Mouse (Mus musculus): ENCODE results near the gene Vmn1r114. TPM values are rescaled to one million over a fixed set of nuclear protein-coding genes. Genes with fewer than 3 reads are reported as not detected.
"Not testable (repeated sequence)": the region's sequence is repeated elsewhere in the genome, so short reads cannot be mapped to it uniquely, and the experiment has no call there.

Vmn1r114 gene
- not detected in 2 replicates for polyA plus RNA-seq (2015; fragmentation: Nextera tagmentation; extraction: Ambion mirVana)

DNA sequence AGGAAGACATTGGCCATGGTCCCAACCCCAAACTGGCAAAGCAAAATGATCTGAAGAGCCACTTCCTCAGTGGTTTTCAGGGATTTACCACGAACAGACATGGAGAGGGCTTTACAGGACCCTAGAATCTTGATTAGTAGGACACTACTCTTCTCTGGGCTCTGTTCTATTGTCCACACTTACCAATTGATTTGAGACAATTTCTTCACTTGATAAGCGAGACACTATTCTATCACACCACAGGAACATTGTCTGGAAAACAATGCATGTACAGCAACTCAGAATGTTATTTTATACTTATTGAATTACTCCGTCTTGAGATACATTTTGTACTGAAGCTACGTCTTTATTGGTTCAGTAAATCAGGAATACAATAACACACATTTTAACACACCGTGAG lies at the start of gene Vmn1r114:
Gene Vmn1r114 (minus strand): TSS at position 101 of the 400 bp plus-strand sequence.
- no CpG with 5 or more reads among the region's 5 CpGs for WGBS
- not testable (repeated sequence) for H3K27me3 ChIP-seq (ENCODE audit: insufficient read depth, low read length); H3K36me3 ChIP-seq (ENCODE audit: insufficient read depth, low read length); H3K27ac ChIP-seq (ENCODE audit: low read length); H3K9ac ChIP-seq (replicated peaks; ENCODE audit: low read length); H3K4me3 ChIP-seq (ENCODE audit: low read length); H3K4me1 ChIP-seq (ENCODE audit: insufficient read depth, low read length); H3K9me3 ChIP-seq (ENCODE audit: low read length); ATAC-seq (ENCODE audit: low FRiP score, low TSS enrichment); H3K4me2 ChIP-seq (replicated peaks; ENCODE audit: low read depth, low read length)

DNA sequence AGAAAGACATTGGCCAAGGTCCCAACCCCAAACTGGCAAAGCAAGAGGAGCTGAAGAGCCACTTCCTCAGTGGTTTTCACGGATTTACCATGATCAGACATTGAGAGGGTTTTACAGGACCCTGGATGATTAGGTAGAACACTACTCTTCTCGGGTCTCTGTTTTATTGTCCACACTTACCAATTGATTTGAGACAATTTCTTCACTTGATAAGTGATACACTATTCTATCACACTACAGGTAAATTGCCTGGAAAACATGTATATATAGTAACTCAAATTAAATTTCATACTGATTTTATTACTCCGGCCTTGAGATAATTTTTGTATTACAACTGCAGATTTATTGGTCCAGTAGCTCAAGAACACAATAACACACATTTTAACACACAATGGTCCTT lies 32.9 kb upstream of the Vmn1r114 start, which contains the start of gene Vmn1r115:
Gene Vmn1r115 (minus strand): TSS at position 101 of the 400 bp plus-strand sequence.
- not testable (repeated sequence) for H3K9ac ChIP-seq (replicated peaks; ENCODE audit: low read length); H3K4me1 ChIP-seq (ENCODE audit: insufficient read depth, low read length); H3K27ac ChIP-seq (ENCODE audit: low read length); H3K4me3 ChIP-seq (ENCODE audit: low read length); H3K9me3 ChIP-seq (ENCODE audit: low read length); ATAC-seq (ENCODE audit: low FRiP score, low TSS enrichment); H3K4me2 ChIP-seq (replicated peaks; ENCODE audit: low read depth, low read length); H3K27me3 ChIP-seq (ENCODE audit: insufficient read depth, low read length); H3K36me3 ChIP-seq (ENCODE audit: insufficient read depth, low read length)
- WGBS, result 86% methylated on average over 1 of the region's 3 CpGs

DNA sequence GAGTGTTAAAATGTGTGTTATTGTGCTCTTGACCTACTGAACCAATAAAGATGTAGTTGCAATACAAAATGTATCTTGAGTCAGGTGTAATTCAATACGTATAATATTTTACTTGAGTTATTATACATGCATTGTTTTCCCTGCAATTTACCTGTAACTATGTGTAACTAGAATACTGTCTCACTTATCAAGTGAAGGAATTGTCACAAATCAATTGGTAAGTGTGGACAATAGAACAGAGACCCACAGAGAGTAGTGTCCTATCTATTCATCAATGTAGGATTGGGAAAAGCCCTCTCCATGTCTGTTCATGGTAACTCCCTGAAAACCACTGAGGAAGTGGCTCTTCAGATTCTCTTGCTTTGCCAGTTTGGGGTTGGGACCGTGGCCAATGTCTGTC lies 25.0 kb downstream of the Vmn1r114 start, which contains the start of gene Vmn1r113:
Gene Vmn1r113 (plus strand): TSS at position 301 of the 400 bp plus-strand sequence.
- not testable (repeated sequence) for H3K4me3 ChIP-seq (ENCODE audit: low read length); H3K36me3 ChIP-seq (ENCODE audit: insufficient read depth, low read length); H3K9ac ChIP-seq (replicated peaks; ENCODE audit: low read length); ATAC-seq (ENCODE audit: low FRiP score, low TSS enrichment); H3K9me3 ChIP-seq (ENCODE audit: low read length); H3K27ac ChIP-seq (ENCODE audit: low read length); H3K27me3 ChIP-seq (ENCODE audit: insufficient read depth, low read length); H3K4me2 ChIP-seq (replicated peaks; ENCODE audit: low read depth, low read length); H3K4me1 ChIP-seq (ENCODE audit: insufficient read depth, low read length)
- 61% methylated on average over 2 of the region's 2 CpGs for WGBS

GRCm38 (mm10) chr7:20770885-20771284 lies 41.1 kb downstream of the Vmn1r114 start, which contains the start of gene Vmn1r112:
Gene Vmn1r112, plus strand, starts transcription at chr7:20771185.
- not testable (repeated sequence) for H3K4me2 ChIP-seq (replicated peaks; ENCODE audit: low read depth, low read length); H3K27me3 ChIP-seq (ENCODE audit: insufficient read depth, low read length); H3K4me3 ChIP-seq (ENCODE audit: low read length); H3K36me3 ChIP-seq (ENCODE audit: insufficient read depth, low read length); ATAC-seq (ENCODE audit: low FRiP score, low TSS enrichment); H3K9ac ChIP-seq (replicated peaks; ENCODE audit: low read length); H3K4me1 ChIP-seq (ENCODE audit: insufficient read depth, low read length); H3K9me3 ChIP-seq (ENCODE audit: low read length); H3K27ac ChIP-seq (ENCODE audit: low read length)
- WGBS, result no CpG with 5 or more reads among the region's 3 CpGs

Other genes starting within 250 kb of the Vmn1r114 start
- not detected in 2 replicates for gene Gm4141, start 235.9 kb downstream of the Vmn1r114 start, polyA plus RNA-seq (2015; fragmentation: Nextera tagmentation; extraction: Ambion mirVana)
- not detected in 2 replicates for gene Gm4513, start 213.2 kb downstream of the Vmn1r114 start, polyA plus RNA-seq (2015; fragmentation: Nextera tagmentation; extraction: Ambion mirVana)
- gene Vmn1r107, start 143.3 kb downstream of the Vmn1r114 start, polyA plus RNA-seq (2015; fragmentation: Nextera tagmentation; extraction: Ambion mirVana), result not detected in 2 replicates
- gene Vmn1r111, start 109.0 kb downstream of the Vmn1r114 start, polyA plus RNA-seq (2015; fragmentation: Nextera tagmentation; extraction: Ambion mirVana), result not detected in 2 replicates
- gene Gm10668, start 81.6 kb downstream of the Vmn1r114 start, polyA plus RNA-seq (2015; fragmentation: Nextera tagmentation; extraction: Ambion mirVana), result not detected in 2 replicates
- gene Vmn1r112, start 41.0 kb downstream of the Vmn1r114 start, polyA plus RNA-seq (2015; fragmentation: Nextera tagmentation; extraction: Ambion mirVana), result not detected in 2 replicates
- gene Vmn1r113, start 24.9 kb downstream of the Vmn1r114 start, polyA plus RNA-seq (2015; fragmentation: Nextera tagmentation; extraction: Ambion mirVana), result not detected in 2 replicates
- not detected in 2 replicates for gene Vmn1r115, start 32.8 kb upstream of the Vmn1r114 start, polyA plus RNA-seq (2015; fragmentation: Nextera tagmentation; extraction: Ambion mirVana)
- not detected in 2 replicates for gene Vmn1r116, start 60.1 kb upstream of the Vmn1r114 start, polyA plus RNA-seq (2015; fragmentation: Nextera tagmentation; extraction: Ambion mirVana)
- not detected in 2 replicates for gene Vmn1r117, start 71.9 kb upstream of the Vmn1r114 start, polyA plus RNA-seq (2015; fragmentation: Nextera tagmentation; extraction: Ambion mirVana)
- gene Vmn1r118, start 100.2 kb upstream of the Vmn1r114 start, polyA plus RNA-seq (2015; fragmentation: Nextera tagmentation; extraction: Ambion mirVana), result not detected in 2 replicates
- not detected in 2 replicates for gene Vmn1r119, start 200.3 kb upstream of the Vmn1r114 start, polyA plus RNA-seq (2015; fragmentation: Nextera tagmentation; extraction: Ambion mirVana)
- not detected in 2 replicates for gene Vmn1r120, start 241.6 kb upstream of the Vmn1r114 start, polyA plus RNA-seq (2015; fragmentation: Nextera tagmentation; extraction: Ambion mirVana)

Measured in kidney, embryonic 16.5 days (tissue).